Mouse (Mus musculus): ENCODE results near the gene Steap3. TPM values are rescaled to one million over a fixed set of nuclear protein-coding genes. Genes with fewer than 3 reads are reported as not detected.

The Steap3 gene
- polyA plus RNA-seq, 1 experiment from 2014 or later: 16.2 TPM

- no peaks in the 10 kb centered on the region for H3K36me3 ChIP-seq
- no peak overlapping the region for H3K9ac ChIP-seq
- H3K9me3 ChIP-seq: no peaks in the 10 kb centered on the region
- peaks cover 7% of the 10 kb centered on the region; the same call in 1 of the 2 replicates for H3K4me1 ChIP-seq
- 0 out of 2 replicates have a peak, but pooled peaks cover 4% of the 10 kb centered on the region for H3K27me3 ChIP-seq (replicated peaks)
- ATAC-seq (ENCODE audit: extremely low read depth, insufficient number of reproducible peaks, low FRiP score, low TSS enrichment): no peak
- H3K4me2 ChIP-seq: no peak overlapping the region
- H3K27ac ChIP-seq (replicated peaks): no peak overlapping the region
- 86% methylated on average over 8 of the region's 8 CpGs for WGBS
- H3K4me3 ChIP-seq: no peak overlapping the region
Observed at GRCm38 (mm10) chr1:120145527-120146216, 126.8 kb downstream of the Steap3 start.

DNA sequence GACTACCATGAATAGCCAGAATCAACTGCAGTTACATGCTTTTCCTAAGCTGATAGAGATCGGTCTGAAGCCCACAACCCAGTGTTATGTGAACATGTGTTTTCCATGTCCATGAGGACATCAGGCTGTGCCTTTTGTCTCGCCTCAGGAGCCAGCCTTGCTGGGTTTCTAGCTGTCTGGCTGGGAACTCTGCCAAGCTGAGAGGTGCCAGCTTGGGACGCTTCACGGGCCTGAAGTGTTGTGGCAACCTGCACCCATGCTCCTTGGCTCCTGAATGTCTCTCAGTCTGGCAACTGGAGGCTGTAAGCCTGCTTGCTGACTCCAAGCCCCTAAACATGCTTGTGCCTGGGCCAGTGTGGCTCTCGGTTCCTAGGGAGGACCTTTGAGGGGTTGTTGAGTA lies 130.0 kb downstream of the Steap3 start:
- no peak overlapping the region for H3K27ac ChIP-seq (replicated peaks)
- WGBS: 53% methylated on average over 5 of the region's 5 CpGs
- ATAC-seq (ENCODE audit: extremely low read depth, insufficient number of reproducible peaks, low FRiP score, low TSS enrichment): no peak
- H3K9me3 ChIP-seq: no peaks in the 10 kb centered on the region
- H3K4me3 ChIP-seq: no peak overlapping the region
- H3K4me1 ChIP-seq: peaks cover 7% of the 10 kb centered on the region; the same call in 1 of the 2 replicates
- no peaks in the 10 kb centered on the region for H3K36me3 ChIP-seq
- H3K27me3 ChIP-seq (replicated peaks): 0 out of 2 replicates have a peak, but pooled peaks cover 4% of the 10 kb centered on the region
- no peak overlapping the region for H3K9ac ChIP-seq
- no peak overlapping the region for H3K4me2 ChIP-seq

Other genes starting within 250 kb of the Steap3 start
- gene Tmem37, start 198.6 kb downstream of the Steap3 start, polyA plus RNA-seq (2015; fragmentation: Nextera tagmentation; extraction: Ambion mirVana): 14.7 and 16.6 TPM in 2 replicates
- 621 and 734 TPM in 2 replicates for gene Dbi, start 151.6 kb downstream of the Steap3 start, polyA plus RNA-seq (2015; fragmentation: Nextera tagmentation; extraction: Ambion mirVana)
- gene 3110009E18Rik, start 151.5 kb downstream of the Steap3 start, polyA plus RNA-seq (2015; fragmentation: Nextera tagmentation; extraction: Ambion mirVana): 11.7 and 12.0 TPM in 2 replicates
- not detected in 2 replicates for gene C1ql2, start 67.9 kb upstream of the Steap3 start, polyA plus RNA-seq (2015; fragmentation: Nextera tagmentation; extraction: Ambion mirVana)
- gene Marco, start 232.3 kb upstream of the Steap3 start, polyA plus RNA-seq (2015; fragmentation: Nextera tagmentation; extraction: Ambion mirVana): 0.09 and 0.43 TPM in 2 replicates